Mouse (Mus musculus): ENCODE results near the gene Trpm3.
"Not testable (repeated sequence)": the region's sequence is repeated elsewhere in the genome, so short reads cannot be mapped to it uniquely, and the experiment has no call there.

The Trpm3 gene

GRCm38 (mm10) chr19:22973727-22974126 is 834.9 kb downstream of the Trpm3 start:
- DNase-seq (ENCODE audit: low spot score), result no peak

GRCm38 (mm10) chr19:22975801-22976200 is 837.0 kb downstream of the Trpm3 start:
- DNase-seq (ENCODE audit: low spot score), result no peak

GRCm38 (mm10) chr19:22977508-22977907 is 838.7 kb downstream of the Trpm3 start:
- DNase-seq (ENCODE audit: low spot score), result no peak

- no peak for DNase-seq (ENCODE audit: low spot score)
Measured at GRCm38 (mm10) chr19:22978763-22979162, 839.9 kb downstream of the Trpm3 start.

- DNase-seq (ENCODE audit: low spot score), result no peak
Measured at GRCm38 (mm10) chr19:22979191-22979590, 840.3 kb downstream of the Trpm3 start.

GRCm38 (mm10) chr19:22987914-22988313 is 849.1 kb downstream of the Trpm3 start:
- no peak for DNase-seq (ENCODE audit: low spot score)

GRCm38 (mm10) chr19:22993946-22994345 is 855.1 kb downstream of the Trpm3 start:
- DNase-seq (ENCODE audit: low spot score), result no peak

GRCm38 (mm10) chr19:22994531-22994930 is 855.7 kb downstream of the Trpm3 start:
- DNase-seq (ENCODE audit: low spot score), result no peak

- no peak for DNase-seq (ENCODE audit: low spot score)
Measured at GRCm38 (mm10) chr19:23000293-23000692, 861.4 kb downstream of the Trpm3 start.

- no peak for DNase-seq (ENCODE audit: low spot score)
Measured at GRCm38 (mm10) chr19:23003861-23004260, 865.0 kb downstream of the Trpm3 start.

- DNase-seq (ENCODE audit: low spot score), result peak; percentile 22
Measured at GRCm38 (mm10) chr19:23005851-23006250, 867.0 kb downstream of the Trpm3 start.

GRCm38 (mm10) chr19:23006517-23007273 is 867.8 kb downstream of the Trpm3 start:
- peak; percentile 65 for DNase-seq (ENCODE audit: low spot score)

GRCm38 (mm10) chr19:23013695-23014094 is 874.8 kb downstream of the Trpm3 start:
- no peak for DNase-seq (ENCODE audit: low spot score)

GRCm38 (mm10) chr19:23015516-23015915 is 876.7 kb downstream of the Trpm3 start:
- no peak for DNase-seq (ENCODE audit: low spot score)

- DNase-seq (ENCODE audit: low spot score), result no peak
Measured at GRCm38 (mm10) chr19:23018186-23018727, 879.4 kb downstream of the Trpm3 start.

GRCm38 (mm10) chr19:23022902-23023301 is 884.1 kb downstream of the Trpm3 start:
- DNase-seq (ENCODE audit: low spot score), result no peak

- peak; percentile 74 for DNase-seq (ENCODE audit: low spot score)
Measured at GRCm38 (mm10) chr19:23023316-23023960, 884.6 kb downstream of the Trpm3 start.

GRCm38 (mm10) chr19:23024821-23025220 is 886.0 kb downstream of the Trpm3 start:
- DNase-seq (ENCODE audit: low spot score), result no peak

GRCm38 (mm10) chr19:23026427-23026826 is 887.6 kb downstream of the Trpm3 start:
- DNase-seq (ENCODE audit: low spot score), result no peak

- no peak for DNase-seq (ENCODE audit: low spot score)
Measured at GRCm38 (mm10) chr19:23028283-23028682, 889.4 kb downstream of the Trpm3 start.

- not testable (repeated sequence) for DNase-seq (ENCODE audit: low spot score)
Measured at GRCm38 (mm10) chr19:23033343-23033742, 894.5 kb downstream of the Trpm3 start.

- DNase-seq (ENCODE audit: low spot score), result no peak
Measured at GRCm38 (mm10) chr19:23034117-23034516, 895.3 kb downstream of the Trpm3 start.

- DNase-seq (ENCODE audit: low spot score), result no peak
Measured at GRCm38 (mm10) chr19:23034933-23035332, 896.1 kb downstream of the Trpm3 start.
